Mouse (Mus musculus) adrenal gland, postnatal 0 days (tissue): Measurements from ENCODE around the gene Ssx9. TPM values are rescaled to one million over a fixed set of nuclear protein-coding genes. Genes with fewer than 3 reads are reported as not detected.

Source experiments
- polyA plus RNA-seq: library from polyadenylated mRNA; unstranded; fragments of >200 nt; fragmentation: Nextera tagmentation; extraction: Ambion mirVana; gene quantifications from 2 replicates; pipeline ENCODE4 v1.2.1, GENCODE M21; 2015

Ssx9 gene
- not detected in 2 replicates for polyA plus RNA-seq

GRCm38 (mm10) chrX:8748132-8748531 is at the start of gene Ssx9:
Gene Ssx9, plus strand, starts transcription at chrX:8748432.

GRCm38 (mm10) chrX:8803391-8803790 is 55.2 kb downstream of the Ssx9 start, which contains the start of gene Ssxb5:
Gene Ssxb5, plus strand, starts transcription at chrX:8803691.

Other genes with a start within 250 kb of the Ssx9 start
- gene Gm14459, start 223.5 kb upstream of the Ssx9 start, polyA plus RNA-seq: not detected in 2 replicates
- gene Ssxb6, start 200.2 kb upstream of the Ssx9 start, polyA plus RNA-seq: not detected in 2 replicates
- gene Ssxb3, start 156.6 kb upstream of the Ssx9 start, polyA plus RNA-seq: not detected in 2 replicates
- not detected in 2 replicates for gene Ssxb8, start 57.6 kb upstream of the Ssx9 start, polyA plus RNA-seq
- gene Ssxb5, start 55.3 kb downstream of the Ssx9 start, polyA plus RNA-seq: not detected in 2 replicates
- gene Gm6592, start 95.6 kb downstream of the Ssx9 start, polyA plus RNA-seq: not detected in 2 replicates
- not detected in 2 replicates for gene Gm5751, start 125.8 kb downstream of the Ssx9 start, polyA plus RNA-seq
- 6.5 and 11.0 TPM in 2 replicates for gene B630019K06Rik, start 143.9 kb downstream of the Ssx9 start, polyA plus RNA-seq
- not detected in 2 replicates for gene Fthl17b, start 214.5 kb downstream of the Ssx9 start, polyA plus RNA-seq
- gene Fthl17c, start 228.1 kb downstream of the Ssx9 start, polyA plus RNA-seq: not detected in 2 replicates
- not detected in 2 replicates for gene Fthl17d, start 238.3 kb downstream of the Ssx9 start, polyA plus RNA-seq